Mouse (Mus musculus): ENCODE measurements around the gene Agpat3. TPM values are rescaled to one million over a fixed set of nuclear protein-coding genes. Genes with fewer than 3 reads are reported as not detected.

Agpat3 gene
- polyA plus RNA-seq, 1 experiment from 2014 or later: 48.7 TPM

GRCm38 (mm10) chr10:78247206-78247605 lies 105.1 kb downstream of the Agpat3 start:
- Histone ChIP-seq H3K36me3 (no peaks in the 10 kb centered on the region), H3K4me3 (replicated peaks) (no peak overlapping the region), H3K27me3 (no peaks in the 10 kb centered on the region), H3K27ac (no peak overlapping the region), H3K9ac (replicated peaks) (no peak overlapping the region), H3K9me3 (no peaks in the 10 kb centered on the region), H3K4me1 (replicated peaks) (peaks cover 18% of the 10 kb centered on the region), H3K4me2 (no peak overlapping the region)
- no peak for ATAC-seq (ENCODE audit: insufficient number of reproducible peaks, insufficient read depth, low FRiP score, low TSS enrichment, low read depth)
- 86% methylated on average over 3 of the region's 3 CpGs for WGBS

GRCm38 (mm10) chr10:78246725-78247124 lies 105.6 kb downstream of the Agpat3 start:
- Histone ChIP-seq H3K9ac (replicated peaks) (no peak overlapping the region), H3K27ac (no peak overlapping the region), H3K27me3 (no peaks in the 10 kb centered on the region), H3K36me3 (no peaks in the 10 kb centered on the region), H3K4me3 (replicated peaks) (no peak overlapping the region), H3K9me3 (no peaks in the 10 kb centered on the region), H3K4me2 (no peak overlapping the region), H3K4me1 (replicated peaks) (peaks cover 18% of the 10 kb centered on the region)
- 77% methylated on average over 4 of the region's 4 CpGs for WGBS
- no peak for ATAC-seq (ENCODE audit: insufficient number of reproducible peaks, insufficient read depth, low FRiP score, low TSS enrichment, low read depth)

GRCm38 (mm10) chr10:78245225-78245547 lies 107.1 kb downstream of the Agpat3 start:
- 25% methylated on average over 7 of the region's 7 CpGs for WGBS
- ATAC-seq (ENCODE audit: insufficient number of reproducible peaks, insufficient read depth, low FRiP score, low TSS enrichment, low read depth): no peak
- Histone ChIP-seq H3K4me2 (peak overlapping the region; percentile 95), H3K4me3 (replicated peaks) (peak overlapping the region; percentile 87), H3K4me1 (replicated peaks) (peaks cover 18% of the 10 kb centered on the region), H3K9ac (replicated peaks) (peak overlapping the region; percentile 79), H3K27me3 (no peaks in the 10 kb centered on the region), H3K36me3 (no peaks in the 10 kb centered on the region), H3K27ac (no peak overlapping the region), H3K9me3 (no peaks in the 10 kb centered on the region)

- peak; percentile 85 for ATAC-seq (ENCODE audit: insufficient number of reproducible peaks, insufficient read depth, low FRiP score, low TSS enrichment, low read depth)
- Histone ChIP-seq H3K9ac (replicated peaks) (peak within 1 kb of the TSS; percentile 79), H3K4me1 (replicated peaks) (peaks cover 18% of the 10 kb centered on the region), H3K4me2 (peak within 1 kb of the TSS; percentile 95), H3K36me3 (no peaks in the 10 kb centered on the region), H3K9me3 (no peaks in the 10 kb centered on the region), H3K27ac (no peak within 1 kb of the TSS), H3K27me3 (no peaks in the 10 kb centered on the region), H3K4me3 (replicated peaks) (peak within 1 kb of the TSS; percentile 87)
- under 1% methylated on average over 68 of the region's 74 CpGs for WGBS
These were observed 107.7 kb downstream of the Agpat3 start, which contains the start of gene Trappc10 for GRCm38 (mm10) chr10:78244438-78245224. Gene Trappc10 (minus strand): TSS chr10:78244641.

- Histone ChIP-seq H3K36me3 (0 out of 2 replicates have a peak, but pooled peaks cover 1% of the 10 kb centered on the region), H3K9me3 (no peaks in the 10 kb centered on the region), H3K27ac (no peak overlapping the region), H3K4me2 (peak overlapping the region; percentile 95), H3K4me1 (replicated peaks) (peaks cover 18% of the 10 kb centered on the region), H3K9ac (replicated peaks) (peak overlapping the region; percentile 79), H3K4me3 (replicated peaks) (peak overlapping the region; percentile 87), H3K27me3 (no peaks in the 10 kb centered on the region)
- ATAC-seq (ENCODE audit: insufficient number of reproducible peaks, insufficient read depth, low FRiP score, low TSS enrichment, low read depth): peak; percentile 52; the same call in 1 of the 2 replicates
- WGBS: under 1% methylated on average over 32 of the region's 33 CpGs
These were observed 108.2 kb downstream of the Agpat3 start for GRCm38 (mm10) chr10:78244058-78244437.

- Histone ChIP-seq H3K27me3 (no peaks in the 10 kb centered on the region), H3K9me3 (no peaks in the 10 kb centered on the region), H3K4me2 (no peak overlapping the region), H3K9ac (replicated peaks) (no peak overlapping the region), H3K4me1 (replicated peaks) (peaks cover 12% of the 10 kb centered on the region), H3K36me3 (peaks cover 6% of the 10 kb centered on the region; the same call in 1 of the 2 replicates), H3K4me3 (replicated peaks) (no peak overlapping the region), H3K27ac (no peak overlapping the region)
- 92% methylated on average over 6 of the region's 6 CpGs for WGBS
- no peak for ATAC-seq (ENCODE audit: insufficient number of reproducible peaks, insufficient read depth, low FRiP score, low TSS enrichment, low read depth)
These were observed 113.4 kb downstream of the Agpat3 start for GRCm38 (mm10) chr10:78238926-78239325.

- Histone ChIP-seq H3K4me1 (replicated peaks) (peaks cover 5% of the 10 kb centered on the region), H3K4me3 (replicated peaks) (no peak overlapping the region), H3K36me3 (peaks cover 6% of the 10 kb centered on the region; the same call in 1 of the 2 replicates), H3K27ac (no peak overlapping the region), H3K9me3 (no peaks in the 10 kb centered on the region), H3K9ac (replicated peaks) (no peak overlapping the region), H3K27me3 (no peaks in the 10 kb centered on the region), H3K4me2 (no peak overlapping the region)
- ATAC-seq (ENCODE audit: insufficient number of reproducible peaks, insufficient read depth, low FRiP score, low TSS enrichment, low read depth): no peak
- 93% methylated on average over 5 of the region's 5 CpGs for WGBS
These were observed 114.0 kb downstream of the Agpat3 start for GRCm38 (mm10) chr10:78238297-78238696.

- H3K9me3 ChIP-seq: no peaks in the 10 kb centered on the region
- ATAC-seq (ENCODE audit: insufficient number of reproducible peaks, insufficient read depth, low FRiP score, low TSS enrichment, low read depth): no peak
- no peak overlapping the region for H3K9ac ChIP-seq (replicated peaks)
- no peak overlapping the region for H3K27ac ChIP-seq
- 88% methylated on average over 6 of the region's 6 CpGs for WGBS
- H3K4me1 ChIP-seq (replicated peaks): peaks cover under 1% of the 10 kb centered on the region
- peaks cover 6% of the 10 kb centered on the region; the same call in 1 of the 2 replicates for H3K36me3 ChIP-seq
- no peak overlapping the region for H3K4me3 ChIP-seq (replicated peaks)
- no peaks in the 10 kb centered on the region for H3K27me3 ChIP-seq
- no peak overlapping the region for H3K4me2 ChIP-seq
These were observed 114.5 kb downstream of the Agpat3 start for GRCm38 (mm10) chr10:78237809-78238208.

GRCm38 (mm10) chr10:78236885-78237629 lies 115.2 kb downstream of the Agpat3 start:
- Histone ChIP-seq H3K9ac (replicated peaks) (no peak overlapping the region), H3K27me3 (no peaks in the 10 kb centered on the region), H3K36me3 (peaks cover 6% of the 10 kb centered on the region; the same call in 1 of the 2 replicates), H3K9me3 (no peaks in the 10 kb centered on the region), H3K4me2 (no peak overlapping the region), H3K4me1 (replicated peaks) (no peaks in the 10 kb centered on the region), H3K4me3 (replicated peaks) (no peak overlapping the region), H3K27ac (no peak overlapping the region)
- ATAC-seq (ENCODE audit: insufficient number of reproducible peaks, insufficient read depth, low FRiP score, low TSS enrichment, low read depth): no peak
- whole genome bisulfite sequencing: 68% methylated on average over 8 of the region's 8 CpGs

- Histone ChIP-seq H3K36me3 (peaks cover 24% of the 10 kb centered on the region; the same call in 1 of the 2 replicates), H3K27ac (no peak overlapping the region), H3K9ac (replicated peaks) (no peak overlapping the region), H3K4me2 (no peak overlapping the region), H3K27me3 (no peaks in the 10 kb centered on the region), H3K4me3 (replicated peaks) (no peak overlapping the region), H3K4me1 (replicated peaks) (no peaks in the 10 kb centered on the region), H3K9me3 (no peaks in the 10 kb centered on the region)
- 98% methylated on average over 6 of the region's 6 CpGs for WGBS
- no peak for ATAC-seq (ENCODE audit: insufficient number of reproducible peaks, insufficient read depth, low FRiP score, low TSS enrichment, low read depth)
These were observed 118.5 kb downstream of the Agpat3 start for GRCm38 (mm10) chr10:78233756-78234155.

- Histone ChIP-seq H3K4me2 (no peak overlapping the region), H3K4me1 (replicated peaks) (no peaks in the 10 kb centered on the region), H3K27ac (no peak overlapping the region), H3K36me3 (peaks cover 28% of the 10 kb centered on the region), H3K4me3 (replicated peaks) (no peak overlapping the region), H3K27me3 (no peaks in the 10 kb centered on the region), H3K9ac (replicated peaks) (no peak overlapping the region), H3K9me3 (no peaks in the 10 kb centered on the region)
- ATAC-seq (ENCODE audit: insufficient number of reproducible peaks, insufficient read depth, low FRiP score, low TSS enrichment, low read depth): no peak
- WGBS: 95% methylated on average over 5 of the region's 5 CpGs
These were observed 119.1 kb downstream of the Agpat3 start for GRCm38 (mm10) chr10:78233161-78233560.

Data from limb, embryonic 12.5 days (tissue).